ENCODE assay signal across 13 mouse cellular contexts in the genomic region with DNA sequence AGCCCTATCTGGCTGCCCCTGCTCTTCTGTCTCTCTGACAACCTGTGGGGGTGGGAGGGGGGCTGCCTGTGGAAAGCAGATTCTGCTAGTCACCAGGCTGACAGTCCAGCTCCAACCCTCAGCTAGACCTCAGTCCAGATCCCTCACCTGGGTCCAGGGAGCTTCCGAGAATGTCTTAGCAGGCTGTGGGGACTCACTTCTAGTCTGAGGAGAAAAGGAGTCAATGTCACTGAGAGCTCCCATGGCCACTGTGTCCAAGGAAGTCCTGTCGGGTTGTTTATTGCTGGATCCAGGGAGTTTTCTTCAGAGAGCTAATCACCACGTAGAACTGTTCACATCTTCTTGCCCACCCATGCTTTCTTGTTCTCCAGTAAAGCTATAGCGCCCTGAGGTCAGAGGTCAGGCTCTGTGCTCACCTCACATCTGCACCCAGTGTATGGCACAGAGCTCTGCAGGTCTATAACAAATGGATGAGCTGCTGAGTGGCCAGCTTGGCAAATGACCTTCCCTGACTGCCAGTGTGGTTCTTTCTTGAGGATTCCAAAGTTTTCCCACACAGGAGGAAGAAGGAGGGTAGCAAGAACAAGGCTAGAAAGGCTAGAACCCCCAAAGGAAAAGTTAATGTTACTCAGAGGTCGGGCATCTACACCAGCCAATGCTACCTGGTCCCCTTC. TPM values are rescaled to one million over a fixed set of nuclear protein-coding genes. Genes with fewer than 3 reads are reported as not detected.
DNase-seq lines count a peak whose midpoint lies in the region; ATAC-seq and TF ChIP-seq lines count a peak whose summit lies in the region.
"Had no signal": no experiment of that assay in that cellular context is flagged by ENCODE, and none has a peak within 500 bp of the region (broad histone marks: within the 10 kb centered on the region; RNA-seq: fewer than 3 reads in every experiment).

No protein-coding gene starts in this region.

- 59% methylated on average over 5 of the region's 5 CpGs for WGBS in heart, adult 2 months
- WGBS in lung, embryonic 15.5 days: 54% methylated on average over 5 of the region's 5 CpGs
- WGBS in bone marrow, adult 2 months: 69% methylated on average over 5 of the region's 5 CpGs
- 46% methylated on average over 5 of the region's 5 CpGs for WGBS in liver, embryonic 12.5 days (ENCODE audit: insufficient replicate concordance)

- peak in 1 of 2 experiments; percentile 20 for DNase-seq in heart, adult 2 months
- DNase-seq in heart, adult 8-10 months (ENCODE audit: low spot score): no peak
- no peak for DNase-seq in lung, adult 18-20 months
- no peak for DNase-seq in frontal cortex, adult 2 months (ENCODE audit: extremely low spot score in 1 of 2, low spot score in 1 of 2)
- no peak for DNase-seq in urinary bladder, postnatal 14 days (ENCODE audit: low spot score)
- DNase-seq: cerebellum, adult 8-10 months; kidney, postnatal 10 days had no signal

- no peak overlapping the region; the same call in 1 of the 2 replicates for H3K4me3 ChIP-seq in heart, adult 2 months
- H3K4me3 ChIP-seq in lung, embryonic 15.5 days: no peak overlapping the region
- no peak overlapping the region for H3K4me3 ChIP-seq in bone marrow, adult 2 months (replicated peaks; ENCODE audit: control insufficient read depth, low read depth, low read length)
- H3K4me3 ChIP-seq in liver, embryonic 12.5 days: peak overlapping the region; percentile 59
- H3K4me3 ChIP-seq: forebrain, embryonic 15.5 days; hindbrain, embryonic 15.5 days; midbrain, embryonic 15.5 days had no signal

- H3K4me1 ChIP-seq in heart, adult 2 months (ENCODE audit: control insufficient read depth, insufficient read depth, low read length): peaks cover 38% of the 10 kb centered on the region
- H3K4me1 ChIP-seq in lung, embryonic 15.5 days: peaks cover 87% of the 10 kb centered on the region
- H3K4me1 ChIP-seq in bone marrow, adult 2 months (ENCODE audit: control insufficient read depth, insufficient read depth, low read length): peaks cover 19% of the 10 kb centered on the region
- peaks cover 96% of the 10 kb centered on the region for H3K4me1 ChIP-seq in liver, embryonic 12.5 days

- H3K36me3 ChIP-seq in heart, adult 2 months (ENCODE audit: control insufficient read depth, insufficient read depth, low read length): peaks cover 19% of the 10 kb centered on the region
- H3K36me3 ChIP-seq in lung, embryonic 15.5 days: peaks cover 10% of the 10 kb centered on the region; the same call in 1 of the 2 replicates
- H3K36me3 ChIP-seq in liver, embryonic 12.5 days: peaks cover 8% of the 10 kb centered on the region
- H3K36me3 ChIP-seq: forebrain, embryonic 15.5 days; hindbrain, embryonic 15.5 days; midbrain, embryonic 15.5 days had no signal

- no peak for TF ChIP-seq POLR2A in heart, adult 2 months (IDR thresholded peaks at IDR 0.05; ENCODE audit: insufficient read depth, low read depth, low read length)
- no peak for TF ChIP-seq POLR2A in bone marrow, adult 2 months (IDR thresholded peaks at IDR 0.05; ENCODE audit: borderline replicate concordance, control insufficient read depth, low read depth, low read length)

- ATAC-seq in lung, embryonic 15.5 days (ENCODE audit: borderline replicate concordance, extremely low read depth, low FRiP score, low TSS enrichment): no peak
- no peak for ATAC-seq in liver, embryonic 12.5 days
- ATAC-seq: forebrain, embryonic 15.5 days; midbrain, embryonic 15.5 days had no signal

- intact Hi-C loops in heart, adult 2 months (cut with DNase I): no loop called here

- no peak for TF ChIP-seq EP300 in heart, adult 2 months (IDR thresholded peaks at IDR 0.05; ENCODE audit: insufficient read depth, low read depth, low read length)

- TF ChIP-seq CTCF in heart, adult 2 months (IDR thresholded peaks at IDR 0.05): no peak
- no peak for TF ChIP-seq CTCF in bone marrow, adult 2 months (IDR thresholded peaks at IDR 0.05; ENCODE audit: control insufficient read depth, insufficient read depth, low read length)

- H3K4me2 ChIP-seq in lung, embryonic 15.5 days: peak overlapping the region; percentile 64; the same call in 1 of the 2 replicates
- H3K4me2 ChIP-seq in liver, embryonic 12.5 days: peak overlapping the region; percentile 88
- H3K4me2 ChIP-seq: forebrain, embryonic 15.5 days had no signal

- peak overlapping the region; percentile 90 for H3K27ac ChIP-seq in heart, adult 2 months
- peak overlapping the region; percentile 92; the same call in 1 of the 2 replicates for H3K27ac ChIP-seq in lung, embryonic 15.5 days
- peak overlapping the region; percentile 78 for H3K27ac ChIP-seq in bone marrow, adult 2 months (ENCODE audit: control insufficient read depth, insufficient read depth, low read depth, low read length, poor library complexity)
- H3K27ac ChIP-seq in liver, embryonic 12.5 days: peak overlapping the region; percentile 78
- H3K27ac ChIP-seq: forebrain, embryonic 15.5 days; hindbrain, embryonic 15.5 days; midbrain, embryonic 15.5 days had no signal

- no peaks in the 10 kb centered on the region for H3K27me3 ChIP-seq in heart, adult 2 months (ENCODE audit: control insufficient read depth, insufficient read depth, low read length)
- no peaks in the 10 kb centered on the region for H3K27me3 ChIP-seq in lung, embryonic 15.5 days
- peaks cover 20% of the 10 kb centered on the region for H3K27me3 ChIP-seq in liver, embryonic 12.5 days (replicated peaks)
- H3K27me3 ChIP-seq: forebrain, embryonic 15.5 days; hindbrain, embryonic 15.5 days; midbrain, embryonic 15.5 days had no signal

- no peaks in the 10 kb centered on the region for H3K9me3 ChIP-seq in lung, embryonic 15.5 days
- H3K9me3 ChIP-seq in liver, embryonic 12.5 days (replicated peaks): no peaks in the 10 kb centered on the region
- H3K9me3 ChIP-seq: forebrain, embryonic 15.5 days; hindbrain, embryonic 15.5 days; midbrain, embryonic 15.5 days had no signal

- H3K79me2 ChIP-seq in heart, adult 2 months (replicated peaks; ENCODE audit: control insufficient read depth, insufficient read depth, low read length): peaks cover 4% of the 10 kb centered on the region; the same call in 1 of the 2 replicates

- no peak overlapping the region for H3K9ac ChIP-seq in heart, adult 2 months (ENCODE audit: low read depth, low read length)
- no peak overlapping the region; the same call in 1 of the 2 replicates for H3K9ac ChIP-seq in lung, embryonic 15.5 days
- H3K9ac ChIP-seq in liver, embryonic 12.5 days: peak overlapping the region; percentile 25; the same call in 1 of the 2 replicates
- H3K9ac ChIP-seq: hindbrain, embryonic 15.5 days had no signal

RNA-seq across cellular contexts. Expression of a gene that starts 17.6 kb away (rescaled TPM):
- total RNA-seq in heart, adult 2 months (2021): 10 to 100 TPM; 23.7 to 25.7 TPM
- polyA plus RNA-seq in heart, adult 2 months (2012; rRNA removed): 54.9 and 61.8 TPM in 2 replicates
- 10 to 100 TPM; 22.9 to 29.0 (median 26.5) TPM for total RNA-seq in heart, adult 8-10 months (2022)
- 40.6 and 44.7 TPM in 2 replicates for polyA plus RNA-seq in lung, embryonic 15.5 days (2015; fragmentation: Nextera tagmentation; extraction: Ambion mirVana)
- 34.1 and 37.8 TPM in 2 replicates for polyA plus RNA-seq in bone marrow, adult 2 months (2011; ENCODE audit: insufficient read depth, insufficient read length, low replicate concordance, missing spikeins)
- 14.0 and 14.3 TPM in 2 replicates for polyA plus RNA-seq in liver, embryonic 12.5 days (2016; fragmentation: Nextera tagmentation; extraction: Ambion mirVana)
- 50.2 and 57.5 TPM in 2 replicates for polyA plus RNA-seq in frontal cortex, adult 2 months (2012; rRNA removed)

RNA-seq across cellular contexts. Expression of a gene that starts 48.4 kb away (rescaled TPM):
- total RNA-seq in heart, adult 2 months (2021): 10 to 100 TPM; 72.7 to 73.0 TPM
- 82.8 and 85.3 TPM in 2 replicates for polyA plus RNA-seq in heart, adult 2 months (2012; rRNA removed)
- total RNA-seq in heart, adult 8-10 months (2022): 10 to 100 TPM; 63.6 to 76.6 (median 67.9) TPM
- 38.7 and 42.2 TPM in 2 replicates for polyA plus RNA-seq in lung, embryonic 15.5 days (2015; fragmentation: Nextera tagmentation; extraction: Ambion mirVana)
- polyA plus RNA-seq in bone marrow, adult 2 months (2011; ENCODE audit: insufficient read depth, insufficient read length, low replicate concordance, missing spikeins): 62.3 and 67.5 TPM in 2 replicates
- polyA plus RNA-seq in liver, embryonic 12.5 days (2016; fragmentation: Nextera tagmentation; extraction: Ambion mirVana): 83.8 and 88.7 TPM in 2 replicates
- polyA plus RNA-seq in frontal cortex, adult 2 months (2012; rRNA removed): 107 and 117 TPM in 2 replicates

RNA-seq across cellular contexts. Expression of a gene that starts 59.0 kb away (rescaled TPM):
- total RNA-seq in heart, adult 2 months (2021): 10 to 100 TPM; 21.5 to 27.9 TPM
- polyA plus RNA-seq in heart, adult 2 months (2012; rRNA removed): 44.4 and 57.0 TPM in 2 replicates
- 10 to 100 TPM; 20.5 to 27.4 (median 23.8) TPM for total RNA-seq in heart, adult 8-10 months (2022)
- 21.1 and 23.4 TPM in 2 replicates for polyA plus RNA-seq in lung, embryonic 15.5 days (2015; fragmentation: Nextera tagmentation; extraction: Ambion mirVana)
- polyA plus RNA-seq in bone marrow, adult 2 months (2011; ENCODE audit: insufficient read depth, insufficient read length, low replicate concordance, missing spikeins): 15.3 and 17.0 TPM in 2 replicates
- polyA plus RNA-seq in liver, embryonic 12.5 days (2016; fragmentation: Nextera tagmentation; extraction: Ambion mirVana): 3.5 and 3.9 TPM in 2 replicates
- 69.2 and 78.4 TPM in 2 replicates for polyA plus RNA-seq in frontal cortex, adult 2 months (2012; rRNA removed)
